Mouse (Mus musculus): ENCODE data around the gene Cntd1.
"Not testable (repeated sequence)": the region's sequence is repeated elsewhere in the genome, so short reads cannot be mapped to it uniquely, and the experiment has no call there.

Gene Cntd1

DNA sequence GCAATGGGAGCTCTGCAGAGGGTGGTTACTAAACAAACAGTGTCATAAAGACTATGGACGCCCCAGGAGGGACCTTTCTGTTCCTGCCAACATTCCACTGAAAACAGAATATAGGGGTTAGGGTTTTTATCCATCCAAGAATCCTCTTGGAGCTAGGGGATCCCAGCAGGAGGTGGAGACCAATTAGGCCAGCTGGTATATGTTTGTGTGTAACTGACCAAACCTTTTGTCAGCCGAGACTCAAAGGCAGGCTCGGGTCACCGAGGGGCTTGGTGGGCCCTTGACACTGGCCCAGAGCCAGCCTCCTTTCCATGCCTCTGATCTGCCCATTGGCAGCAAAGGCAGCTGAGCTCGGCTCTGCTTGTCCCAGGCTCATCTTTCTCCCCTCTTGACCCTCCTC lies 4.1 kb downstream of the Cntd1 start:
- ATAC-seq (ENCODE audit: insufficient number of reproducible peaks, low FRiP score, low TSS enrichment) = no peak

DNA sequence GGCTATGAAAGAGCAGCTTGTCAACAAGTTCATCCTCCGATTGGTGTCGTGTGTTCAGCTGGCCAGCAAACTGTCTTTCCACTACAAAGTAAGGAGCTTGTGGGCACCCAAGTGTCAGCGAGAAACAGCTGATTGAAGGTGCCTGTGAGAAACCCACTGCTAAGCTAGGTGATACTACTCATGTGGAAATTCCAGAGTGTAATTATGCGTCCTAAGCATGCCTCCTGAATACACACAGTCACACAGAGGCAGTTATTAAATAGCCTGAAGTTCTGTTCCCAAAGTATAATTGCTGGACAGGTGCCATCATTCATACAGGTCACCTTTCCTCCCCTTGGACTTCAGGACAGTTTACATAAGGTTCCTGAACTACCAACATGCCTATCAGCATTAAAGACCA lies 5.0 kb downstream of the Cntd1 start:
- no peak for ATAC-seq (ENCODE audit: insufficient number of reproducible peaks, low FRiP score, low TSS enrichment)

DNA sequence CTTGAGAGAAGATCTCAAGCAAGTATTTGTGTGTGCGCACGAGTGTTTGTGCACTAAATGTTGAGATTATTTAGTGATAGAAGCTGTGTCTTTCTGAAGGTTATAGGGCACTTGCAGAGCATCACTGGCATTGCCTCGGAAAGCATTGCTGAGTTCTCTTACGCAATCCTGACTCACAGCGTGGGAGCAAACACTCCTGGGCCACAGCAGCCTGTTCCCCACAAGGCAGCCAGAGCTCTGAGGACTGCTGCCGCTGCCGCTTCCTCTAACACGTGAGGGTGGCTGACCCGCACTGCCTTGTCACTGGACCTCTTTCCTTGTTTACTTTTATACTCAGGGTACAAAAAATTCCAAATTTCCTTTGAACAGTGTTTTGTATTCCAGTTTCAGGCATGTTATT lies 8.5 kb downstream of the Cntd1 start:
- no peak for ATAC-seq (ENCODE audit: insufficient number of reproducible peaks, low FRiP score, low TSS enrichment)

DNA sequence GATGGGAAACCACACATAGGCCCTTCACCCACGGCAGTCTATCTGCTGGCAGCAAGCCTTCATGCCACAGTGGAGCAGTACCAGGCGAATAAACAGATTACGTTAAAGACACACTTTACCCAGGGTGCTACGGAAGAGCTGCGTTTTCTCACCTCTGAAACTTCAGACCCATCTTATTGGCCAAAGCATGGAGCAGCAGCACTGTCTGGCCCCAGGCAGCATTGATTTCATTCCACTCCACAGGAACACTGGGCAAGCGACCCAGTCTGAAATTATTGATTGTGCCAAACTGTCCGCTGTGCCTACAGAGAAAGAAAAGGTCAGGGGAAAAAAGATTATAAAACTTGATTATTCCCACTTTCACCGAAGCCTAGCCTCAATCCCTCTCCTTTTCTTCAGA lies 12.4 kb downstream of the Cntd1 start:
- no peak for ATAC-seq (ENCODE audit: insufficient number of reproducible peaks, low FRiP score, low TSS enrichment)

DNA sequence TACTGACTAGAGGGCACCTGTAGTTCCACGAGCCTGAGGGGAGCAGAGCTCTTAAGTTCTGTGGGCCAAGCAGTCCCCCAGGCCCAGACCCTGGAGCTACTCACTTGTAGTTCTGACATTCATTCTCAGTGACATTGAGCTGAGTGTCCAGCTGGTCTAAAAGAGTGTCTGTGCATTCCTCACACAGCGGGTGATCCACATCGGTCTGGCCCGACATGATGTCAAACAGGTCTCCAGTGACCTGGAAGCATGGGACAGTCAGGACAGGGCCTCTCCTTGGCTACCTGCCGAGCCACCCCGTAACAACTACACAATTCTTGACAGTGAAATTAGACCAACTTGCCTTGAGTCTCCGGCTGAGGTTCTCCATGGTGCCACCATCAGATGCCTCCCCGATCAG lies 16.4 kb downstream of the Cntd1 start:
- ATAC-seq (ENCODE audit: insufficient number of reproducible peaks, low FRiP score, low TSS enrichment) = no peak

DNA sequence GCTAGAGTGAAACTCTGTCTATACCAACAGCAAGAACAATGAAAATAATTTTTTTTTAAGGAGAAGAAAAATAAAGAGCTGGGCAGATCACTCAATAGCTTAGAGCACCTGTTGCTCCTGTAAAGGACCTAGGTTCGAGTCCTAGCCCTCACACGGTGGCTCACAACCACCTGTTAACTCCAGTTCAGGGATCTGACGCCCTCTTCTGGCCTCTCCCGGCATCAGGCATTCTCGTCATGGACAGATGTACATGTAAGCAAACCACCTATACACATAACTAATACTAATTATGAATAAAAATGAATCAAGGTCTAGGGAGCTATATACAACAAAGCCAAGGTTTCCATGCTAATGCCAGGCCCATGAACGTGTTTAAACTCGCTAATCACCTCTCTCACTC lies 22.1 kb downstream of the Cntd1 start:
- no peak for ATAC-seq (ENCODE audit: insufficient number of reproducible peaks, low FRiP score, low TSS enrichment)

DNA sequence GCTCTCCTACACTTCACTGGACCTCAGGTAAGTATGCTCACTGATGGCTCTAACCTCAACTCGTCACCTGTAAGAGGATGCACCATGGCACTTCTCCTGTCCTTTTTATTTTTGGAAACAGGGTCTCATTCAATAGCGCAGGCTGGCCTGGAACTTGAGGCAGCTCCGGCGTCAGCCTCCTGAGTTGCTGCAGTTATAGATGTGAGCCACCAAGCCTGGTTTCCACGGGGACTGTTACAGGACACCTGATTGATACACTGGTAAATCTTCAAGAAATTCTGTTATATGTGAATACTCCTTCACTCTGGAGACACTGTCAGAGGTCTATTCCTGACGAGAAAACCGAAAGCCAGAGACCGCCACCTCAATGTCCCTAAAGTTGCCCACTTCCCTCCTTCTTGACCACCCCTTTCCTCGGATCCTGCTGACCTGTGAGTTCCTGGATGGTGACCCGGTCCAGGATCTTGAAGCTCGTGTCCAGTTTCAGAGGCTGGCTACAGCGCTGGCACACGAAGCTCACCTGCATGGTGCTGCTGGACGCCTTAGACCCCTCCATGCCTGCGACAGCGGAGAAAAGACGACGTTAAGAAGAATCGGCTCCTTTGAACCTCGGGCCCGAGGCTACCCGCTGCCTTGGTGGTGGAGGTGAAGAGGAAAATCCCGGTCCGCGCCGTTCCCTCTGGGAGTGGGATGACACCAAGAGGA lies 22.6 kb downstream of the Cntd1 start:
- ATAC-seq (ENCODE audit: insufficient number of reproducible peaks, low FRiP score, low TSS enrichment) = no peak

DNA sequence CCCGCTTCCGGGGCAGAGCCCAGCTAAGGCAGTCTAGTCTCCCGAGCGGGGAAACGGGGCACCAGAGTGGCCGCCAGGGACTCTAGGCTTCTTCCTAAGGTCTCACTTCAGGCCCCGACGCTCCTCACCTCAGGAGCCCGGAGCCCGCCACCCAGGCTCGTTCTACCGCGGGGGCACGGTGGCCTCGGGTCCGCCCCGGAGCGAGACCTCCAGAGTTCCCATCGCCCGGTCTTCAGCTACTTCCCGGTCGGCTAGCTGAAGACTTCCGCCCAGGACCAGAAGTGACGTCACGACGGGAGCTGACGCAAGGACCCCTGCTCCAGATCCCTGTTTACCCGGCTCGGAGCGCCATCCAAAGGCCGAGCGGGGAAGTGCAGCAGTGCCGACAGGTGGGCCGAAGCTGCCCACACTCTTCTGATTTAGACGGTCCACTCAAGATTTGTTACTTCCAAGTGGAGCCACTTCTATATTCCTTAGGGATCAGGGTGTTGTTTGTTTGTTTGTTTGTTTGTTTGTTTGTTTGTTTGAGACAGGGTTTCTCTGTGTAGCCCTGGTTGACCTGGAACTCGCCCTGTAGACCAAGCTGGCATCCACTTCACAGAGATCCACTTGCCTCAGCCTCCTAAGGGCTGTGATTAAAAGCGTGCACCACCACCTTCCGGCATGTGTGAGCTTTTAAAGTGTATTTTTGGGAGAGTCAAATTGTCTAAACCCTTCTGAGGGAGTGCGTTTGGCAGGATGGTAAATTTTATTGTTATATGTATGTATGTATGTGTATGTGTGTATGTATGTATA lies 23.4 kb downstream of the Cntd1 start, which contains the start of gene Becn1:
Gene Becn1, minus strand, starts transcription at position 283 of the 795 bp plus-strand sequence.
- peak; percentile 93; the same call in 1 of the 2 replicates for ATAC-seq (ENCODE audit: insufficient number of reproducible peaks, low FRiP score, low TSS enrichment)

DNA sequence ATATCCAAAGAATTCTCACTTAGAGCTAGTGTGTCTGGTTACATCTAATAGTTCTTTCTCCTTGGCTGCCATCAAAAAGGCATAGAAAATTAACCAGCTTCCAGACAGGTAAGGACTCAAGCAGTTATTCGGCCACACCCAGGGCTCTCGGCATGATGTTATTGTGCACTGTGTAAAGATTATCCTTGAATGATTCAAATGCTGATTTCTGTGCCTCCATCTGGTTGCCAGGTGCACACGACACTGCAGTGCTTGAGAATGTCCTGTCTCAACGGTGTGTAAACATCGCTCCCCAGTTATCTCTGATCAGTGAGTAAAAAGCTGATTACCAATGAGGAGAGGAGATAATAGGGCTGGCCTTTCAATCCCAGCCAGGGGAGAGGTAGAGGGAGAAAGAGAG lies 28.9 kb downstream of the Cntd1 start:
- ATAC-seq (ENCODE audit: insufficient number of reproducible peaks, low FRiP score, low TSS enrichment) = no peak

DNA sequence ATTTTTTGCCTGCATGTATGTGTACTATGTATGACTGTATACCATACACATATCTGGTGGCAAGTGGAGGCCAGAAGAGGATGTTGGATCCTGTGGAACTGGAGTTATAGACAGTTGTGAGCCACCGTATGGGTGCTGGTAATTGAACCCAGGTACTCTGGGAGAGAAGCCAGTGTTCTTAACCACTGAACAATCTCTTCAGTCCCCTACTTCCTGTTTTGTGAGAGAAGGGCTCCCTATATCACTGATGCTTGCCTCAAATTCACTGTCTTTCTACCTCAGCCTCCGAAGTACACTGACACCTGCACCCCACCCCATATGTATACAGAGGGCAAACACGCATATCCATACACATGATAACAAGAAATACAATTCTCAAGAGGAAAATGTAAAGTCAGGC lies 32.3 kb downstream of the Cntd1 start:
- ATAC-seq (ENCODE audit: insufficient number of reproducible peaks, low FRiP score, low TSS enrichment) = no peak

DNA sequence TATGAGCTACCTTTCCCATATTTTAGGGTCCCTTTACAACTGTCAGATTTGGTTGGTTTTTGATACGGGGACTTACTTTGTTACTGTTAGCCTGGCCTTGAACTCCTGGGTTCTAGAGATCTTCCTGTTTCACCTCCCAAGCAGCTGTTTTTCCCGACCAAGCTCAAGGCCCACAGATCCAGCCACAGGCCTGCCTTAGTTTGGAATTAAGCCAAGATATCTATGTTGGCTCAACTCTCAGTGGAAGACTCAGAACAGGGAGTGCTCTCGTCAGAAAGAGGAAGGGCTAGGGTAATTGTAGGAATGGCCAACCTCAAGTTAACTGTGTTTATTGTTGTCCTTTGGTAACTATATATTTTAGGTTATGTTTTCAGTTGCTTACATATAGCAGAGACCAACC lies 33.3 kb downstream of the Cntd1 start:
- ATAC-seq (ENCODE audit: insufficient number of reproducible peaks, low FRiP score, low TSS enrichment) = no peak

DNA sequence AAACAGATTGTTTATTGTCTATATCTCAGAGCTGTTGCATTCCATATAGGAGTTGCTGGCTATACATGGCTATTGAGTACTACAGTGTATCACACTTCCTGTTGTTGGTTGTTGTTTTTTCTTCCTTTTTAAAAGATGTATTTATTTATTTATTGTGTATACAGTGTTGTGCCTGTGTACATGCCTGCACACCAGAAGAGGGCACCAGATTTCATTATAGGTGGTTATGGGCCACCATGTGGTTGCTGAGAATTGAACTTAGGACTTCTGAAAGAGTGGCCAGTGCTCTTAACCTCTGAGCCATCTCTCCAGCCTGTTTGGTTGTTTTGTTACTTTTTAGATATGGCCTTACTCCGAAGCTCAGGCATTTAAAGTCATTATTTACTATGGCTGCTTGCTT lies 35.8 kb downstream of the Cntd1 start:
- ATAC-seq (ENCODE audit: insufficient number of reproducible peaks, low FRiP score, low TSS enrichment) = no peak

DNA sequence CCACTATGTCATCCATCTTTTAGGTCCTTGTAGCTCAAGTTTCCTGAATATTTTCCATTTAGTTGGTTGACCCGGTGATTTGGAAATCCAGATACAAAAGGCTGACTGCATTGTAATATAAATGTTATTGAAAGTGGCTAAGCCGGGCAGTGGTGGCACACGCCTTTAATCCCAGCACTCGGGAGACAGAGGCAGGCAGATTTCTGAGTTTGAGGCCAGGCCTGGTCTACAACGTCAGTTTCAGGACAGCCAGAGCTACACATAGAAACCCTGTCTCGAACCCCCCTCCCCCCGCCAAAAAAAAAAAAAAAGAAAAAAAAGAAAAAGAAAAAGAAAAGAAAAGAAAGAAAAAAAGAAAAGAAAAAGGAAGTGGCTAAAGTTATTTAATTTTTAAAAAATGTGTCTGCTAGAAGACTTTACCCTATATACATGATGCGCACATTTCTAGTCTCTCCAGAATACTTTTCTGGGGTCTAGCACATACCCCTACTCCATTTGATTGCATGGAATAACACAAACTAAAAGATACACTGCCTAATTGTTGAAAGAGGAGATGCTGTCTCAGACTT lies 36.4 kb downstream of the Cntd1 start:
- ATAC-seq (ENCODE audit: insufficient number of reproducible peaks, low FRiP score, low TSS enrichment) = no peak

DNA sequence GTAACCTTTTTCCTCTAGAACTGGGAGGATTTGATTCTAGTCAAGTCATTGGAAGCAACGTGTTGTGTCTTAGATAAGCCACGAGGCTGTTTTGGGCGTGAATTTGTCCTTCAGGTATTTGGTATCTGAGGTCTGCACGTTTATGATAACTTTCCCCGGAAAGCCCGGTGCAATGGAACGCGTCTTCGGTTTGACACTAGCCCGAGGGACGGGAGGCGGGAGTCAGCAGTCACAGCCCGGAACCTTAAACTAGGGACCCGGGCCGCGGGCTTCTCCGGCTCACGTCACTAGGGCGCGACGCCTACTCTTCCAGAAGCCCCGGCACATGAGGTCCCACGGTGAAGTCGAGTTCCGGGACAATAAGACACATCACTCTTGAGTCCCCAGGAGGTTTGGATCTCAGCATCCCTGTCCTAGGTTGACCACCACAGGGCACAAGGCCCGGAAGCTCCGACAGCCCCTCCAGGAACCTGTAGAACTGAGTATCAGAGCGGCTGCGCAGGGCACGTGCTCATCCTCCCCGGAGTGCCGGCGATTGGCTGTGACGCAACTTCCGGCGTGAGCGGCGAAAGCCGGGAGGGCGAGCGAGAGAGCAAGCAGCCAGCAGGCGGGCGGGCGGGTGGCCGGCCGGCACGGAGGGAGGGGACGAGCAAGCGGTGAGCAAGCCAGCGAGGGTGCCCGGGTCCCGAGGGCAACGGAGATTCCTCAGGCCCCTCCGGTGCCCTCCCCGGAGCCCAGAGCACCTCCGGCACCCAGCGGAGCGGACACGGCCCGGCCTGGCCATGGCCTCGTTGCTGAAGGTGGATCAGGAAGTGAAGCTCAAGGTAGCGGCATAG lies 37.1 kb downstream of the Cntd1 start, which contains the start of gene Psme3:
Gene Psme3, plus strand, starts transcription at position 549 of the 836 bp plus-strand sequence.
- ATAC-seq (ENCODE audit: insufficient number of reproducible peaks, low FRiP score, low TSS enrichment) = peak; percentile 80; the same call in 1 of the 2 replicates

DNA sequence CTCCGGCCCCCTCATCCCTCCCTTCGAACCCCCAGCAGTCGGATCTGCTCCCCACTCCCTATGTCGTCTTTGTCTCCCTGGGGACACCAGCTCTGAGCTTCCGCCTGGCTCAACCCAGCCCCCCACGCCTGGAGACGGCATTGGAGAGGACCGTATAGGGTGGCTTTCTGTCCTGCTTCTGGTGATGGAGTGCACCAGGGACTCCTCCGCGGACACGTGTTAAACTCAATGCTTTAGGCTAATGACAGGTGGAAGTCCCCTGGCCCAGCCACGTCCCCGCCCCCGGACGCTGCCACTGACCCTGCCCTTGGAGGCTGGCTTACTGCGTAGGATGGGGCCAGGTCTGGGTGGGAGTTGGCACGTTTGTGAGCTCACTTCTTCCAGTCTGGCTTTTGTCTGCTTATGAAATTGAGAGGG lies 37.7 kb downstream of the Cntd1 start:
- ATAC-seq (ENCODE audit: insufficient number of reproducible peaks, low FRiP score, low TSS enrichment) = no peak; the same call in 1 of the 2 replicates

DNA sequence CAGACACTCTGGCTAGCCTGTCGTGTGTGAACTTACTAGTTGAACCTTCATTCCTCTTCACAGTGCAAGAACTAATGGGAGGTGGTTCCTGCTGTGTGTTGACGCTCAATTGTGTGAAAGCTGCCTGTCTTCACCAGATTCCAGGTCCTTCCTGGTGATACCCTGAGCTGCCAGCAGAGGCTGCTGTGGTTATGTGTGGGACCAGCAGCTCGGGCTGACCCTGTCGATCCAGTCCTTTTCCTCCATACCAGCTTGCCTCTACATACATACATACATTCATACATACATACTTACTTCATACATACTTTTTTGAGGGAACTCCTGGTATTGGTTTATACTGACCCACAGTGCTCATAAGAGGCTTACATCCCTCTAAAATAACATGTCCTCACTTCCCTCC lies 44.8 kb downstream of the Cntd1 start:
- ATAC-seq (ENCODE audit: insufficient number of reproducible peaks, low FRiP score, low TSS enrichment) = no peak

DNA sequence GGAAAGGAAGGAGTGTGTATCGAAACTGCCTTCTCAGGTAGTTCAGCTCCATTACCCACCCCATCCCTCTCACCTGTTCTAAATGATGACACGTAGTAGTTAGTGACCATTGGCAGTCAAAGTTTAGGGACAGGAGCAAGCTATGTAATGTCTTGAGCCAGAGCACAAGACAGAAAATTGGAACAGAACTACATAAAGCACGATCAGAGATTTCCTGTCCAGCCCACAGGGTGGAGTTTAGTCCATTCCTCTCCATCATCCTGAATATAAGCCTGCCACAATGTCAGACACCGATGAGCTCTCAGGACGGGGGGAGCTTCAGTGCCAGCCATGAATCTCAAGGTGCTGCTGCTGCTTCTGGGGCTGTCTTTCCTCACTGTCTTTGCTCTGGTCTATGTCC lies 46.0 kb downstream of the Cntd1 start, which contains the start of gene Aoc2:
Gene Aoc2, plus strand, starts transcription at position 301 of the 400 bp plus-strand sequence.
- ATAC-seq (ENCODE audit: insufficient number of reproducible peaks, low FRiP score, low TSS enrichment) = no peak

DNA sequence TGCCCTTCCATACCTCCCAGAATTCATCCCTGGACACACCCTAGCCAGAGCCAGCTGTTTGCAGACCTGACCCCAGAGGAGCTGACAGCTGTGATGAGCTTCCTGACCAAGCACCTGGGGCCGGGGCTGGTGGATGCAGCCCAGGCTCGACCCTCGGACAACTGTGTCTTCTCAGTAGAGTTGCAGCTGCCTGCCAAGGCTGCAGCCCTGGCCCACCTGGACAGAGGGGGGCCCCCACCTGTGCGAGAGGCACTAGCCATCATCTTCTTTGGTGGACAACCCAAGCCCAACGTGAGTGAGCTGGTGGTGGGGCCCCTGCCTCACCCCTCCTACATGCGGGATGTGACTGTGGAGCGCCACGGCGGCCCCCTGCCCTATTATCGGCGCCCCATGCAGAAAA lies 46.4 kb downstream of the Cntd1 start:
- ATAC-seq (ENCODE audit: insufficient number of reproducible peaks, low FRiP score, low TSS enrichment) = not testable (repeated sequence)

DNA sequence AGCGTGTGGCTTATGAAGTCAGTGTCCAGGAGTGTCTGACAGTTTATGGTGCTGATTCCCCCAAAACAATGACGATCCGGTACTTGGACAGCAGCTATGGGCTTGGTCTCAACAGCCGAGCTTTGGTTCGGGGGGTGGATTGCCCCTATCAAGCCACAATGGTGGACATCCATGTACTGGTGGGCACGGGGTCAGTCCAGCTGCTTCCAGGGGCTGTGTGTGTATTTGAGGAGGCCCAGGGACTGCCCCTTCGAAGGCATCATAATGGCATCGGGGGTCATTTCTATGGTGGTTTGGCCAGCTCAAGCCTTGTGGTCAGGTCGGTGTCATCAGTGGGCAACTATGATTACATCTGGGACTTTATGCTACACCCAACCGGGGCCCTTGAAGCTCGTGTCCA lies 47.3 kb downstream of the Cntd1 start:
- ATAC-seq (ENCODE audit: insufficient number of reproducible peaks, low FRiP score, low TSS enrichment) = no peak

DNA sequence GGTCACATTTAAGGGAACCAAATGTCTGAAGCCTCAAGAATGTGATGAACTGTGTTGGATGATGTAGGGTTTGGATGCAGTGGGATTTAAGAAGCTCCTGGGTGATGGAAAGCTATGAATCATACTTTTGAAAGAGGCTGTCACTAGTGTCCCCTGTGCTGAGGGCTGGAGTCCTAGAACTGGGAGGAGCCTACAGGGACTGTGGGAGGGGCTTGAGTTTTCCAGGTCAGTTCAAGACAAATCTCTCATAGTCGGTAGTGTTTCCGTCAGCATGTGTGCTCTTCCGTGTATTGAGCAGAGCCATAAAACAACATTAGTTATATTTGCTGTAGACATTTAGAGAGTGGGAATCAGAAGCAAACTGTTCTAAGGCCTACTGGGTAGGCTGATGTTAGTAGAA lies 48.5 kb downstream of the Cntd1 start:
- no peak for ATAC-seq (ENCODE audit: insufficient number of reproducible peaks, low FRiP score, low TSS enrichment)
